Mouse (Mus musculus) lung, adult 10 weeks (tissue): ENCODE data around the gene Col6a2. TPM values are rescaled to one million over a fixed set of nuclear protein-coding genes. Genes with fewer than 3 reads are reported as not detected.

Experiments used
- polyA plus RNA-seq: library from polyadenylated mRNA; stranded (reverse); fragments of 350-450 nt; fragmentation: Illumina TruSeq; extraction: RNeasy Lipid Tissue Mini Kit (QIAGEN cat#74804); gene quantifications from one replicate; pipeline ENCODE4 v1.2.3, GENCODE M21; 2014; ENCODE audit warnings: low read depth, low replicate concordance; ENCODE audit not compliant: insufficient read depth

Gene Col6a2
- 54.8 TPM for polyA plus RNA-seq

GRCm38 (mm10) chr10:76622928-76623680, at the start of gene Col6a2:
Gene Col6a2, minus strand, starts transcription at chr10:76623630.

DNA sequence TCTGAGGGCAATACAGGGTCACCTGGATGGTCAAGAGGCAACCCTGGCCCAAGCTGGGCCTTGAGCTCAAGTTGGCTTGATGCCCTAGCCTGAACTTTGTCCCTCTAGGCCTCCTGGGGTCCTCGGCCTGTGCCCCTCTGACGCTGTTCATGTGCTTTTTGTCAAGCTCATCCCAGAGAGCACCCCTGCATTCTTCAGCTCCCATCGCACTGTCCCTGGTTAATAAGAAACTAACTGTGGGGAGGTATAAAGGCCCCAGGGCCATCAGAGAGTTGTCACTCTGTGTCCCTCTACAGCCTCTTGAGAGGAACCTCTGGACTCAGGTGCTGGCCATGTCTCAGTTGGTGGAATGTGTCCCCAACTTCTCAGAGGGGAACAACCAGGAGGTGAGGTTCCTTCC, 48.1 kb downstream of the Col6a2 start, which contains the start of gene Ftcd:
Ftcd (plus strand) TSS at position 275 of the 400 bp plus-strand sequence.

GRCm38 (mm10) chr10:76561972-76562371, 61.5 kb downstream of the Col6a2 start, which contains the start of gene Spatc1l:
Gene Spatc1l, plus strand, starts transcription at chr10:76562272.

Other genes with a start within 250 kb of the Col6a2 start
- gene AC141477.1, start 183.2 kb downstream of the Col6a2 start, polyA plus RNA-seq: not detected
- gene Pcnt, start 180.8 kb downstream of the Col6a2 start, polyA plus RNA-seq: 19.4 TPM
- gene 2610028H24Rik, start 174.5 kb downstream of the Col6a2 start, polyA plus RNA-seq: 28.0 TPM
- gene Mcm3ap, start 154.7 kb downstream of the Col6a2 start, polyA plus RNA-seq: 25.7 TPM
- gene Ybey, start 154.5 kb downstream of the Col6a2 start, polyA plus RNA-seq: 1.2 TPM
- 8.2 TPM for gene Lss, start 92.0 kb downstream of the Col6a2 start, polyA plus RNA-seq
- 0.18 TPM for gene Spatc1l, start 61.4 kb downstream of the Col6a2 start, polyA plus RNA-seq
- gene Ftcd, start 48.0 kb downstream of the Col6a2 start, polyA plus RNA-seq: not detected
- 62.6 TPM for gene Col6a1, start 102.5 kb upstream of the Col6a2 start, polyA plus RNA-seq